Mouse (Mus musculus) spleen, postnatal 36 days (tissue): ENCODE data around the gene Olfr345.

Source experiments
- DNase-seq, 2 experiments: peaks; one replicate each; pipeline ENCODE4 v3.0.0; 2022; ENCODE audit warnings: low spot score in 2 of 2, mixed read lengths in 1 of 2

The Olfr345 gene

DNA sequence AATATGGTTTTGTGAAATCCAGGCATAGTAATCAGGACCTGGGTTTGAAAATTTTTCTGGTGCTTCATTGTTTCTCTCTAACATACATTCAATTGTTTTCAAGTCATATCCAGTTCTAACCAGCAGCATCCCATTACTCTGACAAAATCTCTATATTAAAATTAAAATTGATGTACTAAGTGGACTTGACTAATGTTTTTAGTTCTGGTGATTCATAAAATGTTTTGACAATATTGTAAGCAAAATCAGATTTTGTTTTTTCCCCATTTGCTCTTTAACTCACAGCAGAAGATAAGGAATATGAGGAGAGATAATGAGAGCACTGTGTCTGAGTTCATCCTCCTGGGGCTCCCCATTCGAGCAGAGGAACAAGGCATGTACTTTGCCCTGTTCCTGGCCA lies at the start of gene Olfr345:
TSS of gene Olfr345 (plus strand) at position 301 of the 400 bp plus-strand sequence.
- DNase-seq, result no peak

DNA sequence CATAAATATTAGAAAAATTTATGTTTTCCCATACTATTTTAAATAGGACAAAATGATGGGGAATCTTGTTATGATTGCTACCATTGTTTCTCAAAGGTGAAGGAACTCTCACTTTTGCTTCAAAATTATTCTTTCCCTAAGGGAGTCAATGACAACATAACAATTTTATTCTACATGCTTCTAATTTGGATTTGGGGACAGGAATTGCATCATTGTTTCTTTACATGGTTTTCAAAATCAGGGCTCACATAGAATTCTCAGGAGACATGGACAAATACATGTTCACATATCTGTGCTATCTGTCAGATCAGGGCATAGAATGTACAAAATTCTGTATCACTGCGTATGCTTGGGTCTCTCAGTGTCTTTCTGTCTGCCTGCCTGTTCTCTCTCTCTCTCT lies 45.6 kb downstream of the Olfr345 start, which contains the start of gene Olfr346:
TSS of gene Olfr346 (plus strand) at position 301 of the 400 bp plus-strand sequence.
- DNase-seq, result no peak
